Mouse (Mus musculus) embryonic facial prominence, embryonic 13.5 days (tissue): ENCODE measurements around the gene Lgr6. TPM values are rescaled to one million over a fixed set of nuclear protein-coding genes. Genes with fewer than 3 reads are reported as not detected.

ENCODE experiments used
- ATAC-seq: fragments of 200-750 bp; cut with Nextera tagmentation; 2 replicates; pipeline ENCODE4 v1.8.0; 2017; ENCODE audit warnings: low read depth; ENCODE audit not compliant: insufficient number of reproducible peaks, insufficient read depth, low FRiP score, low TSS enrichment
- H3K27ac ChIP-seq: fragments of 300-500 bp; sonication (generic); 2 replicates; pipeline ENCODE4 v1.5.1; 2015; ENCODE audit warnings: moderate library complexity, mild to moderate bottlenecking, inconsistent platforms
- H3K27me3 ChIP-seq: fragments of 300-500 bp; sonication (generic); 2 replicates; pipeline ENCODE4 v1.6.1; 2015; ENCODE audit warnings: mild to moderate bottlenecking, inconsistent platforms
- H3K36me3 ChIP-seq: fragments of 300-500 bp; sonication (generic); 2 replicates; pipeline ENCODE4 v1.6.1; 2015; ENCODE audit warnings: mild to moderate bottlenecking, inconsistent platforms
- H3K4me1 ChIP-seq: fragments of 300-500 bp; sonication (generic); 2 replicates; pipeline ENCODE4 v1.6.1; 2015; ENCODE audit warnings: inconsistent platforms
- H3K4me2 ChIP-seq: fragments of 300-500 bp; sonication (generic); 2 replicates; pipeline ENCODE4 v1.6.1; 2015; ENCODE audit warnings: moderate library complexity, mild to moderate bottlenecking, inconsistent platforms
- H3K4me3 ChIP-seq: fragments of 300-500 bp; sonication (generic); 2 replicates; pipeline ENCODE4 v1.5.1; 2015; ENCODE audit warnings: mild to moderate bottlenecking, inconsistent platforms
- H3K9ac ChIP-seq: fragments of 300-500 bp; sonication (generic); 2 replicates; pipeline ENCODE4 v1.6.1; 2015; ENCODE audit warnings: mild to moderate bottlenecking, inconsistent platforms
- H3K9me3 ChIP-seq: fragments of 300-500 bp; sonication (generic); 2 replicates; pipeline ENCODE4 v1.6.1; 2016; ENCODE audit warnings: inconsistent platforms
- WGBS: fragments of 180-500 bp; shearing (Covaris S2); methylation state at CpG from one replicate; pipeline ENCODE4 v1.1.7; 2015; ENCODE audit warnings: mixed read lengths; 5-methylcytosine and 5-hydroxymethylcytosine counted together
- polyA plus RNA-seq: library from polyadenylated mRNA; unstranded; fragments of >200 nt; fragmentation: Nextera tagmentation; extraction: Ambion mirVana; gene quantifications from 2 replicates; pipeline ENCODE4 v1.2.1, GENCODE M21; 2015

Lgr6 gene
- polyA plus RNA-seq, 1 experiment from 2014 or later: 11.5 TPM

DNA sequence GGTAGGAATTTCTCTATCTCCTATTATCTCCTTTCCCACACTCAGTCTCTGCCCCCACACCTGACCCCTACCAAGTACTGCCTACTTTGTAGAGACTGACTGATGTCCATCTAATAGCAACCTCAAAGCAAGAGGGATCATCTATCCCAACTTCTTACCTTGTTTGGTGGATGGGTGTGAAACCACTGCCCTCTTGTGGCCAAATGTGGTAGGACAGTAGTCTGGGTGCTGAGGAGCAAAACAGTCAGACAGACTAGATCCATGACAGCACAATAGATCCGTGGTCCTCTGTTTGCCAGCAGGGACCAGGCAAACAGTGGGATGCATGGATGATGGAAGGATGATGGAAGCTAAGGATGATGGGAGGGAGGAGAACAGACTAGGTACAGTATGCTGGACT lies 31.4 kb upstream of the Lgr6 start:
- peaks cover 9% of the 10 kb centered on the region for H3K4me1 ChIP-seq
- H3K4me3 ChIP-seq: no peak overlapping the region
- 2% methylated on average over 1 of the region's 1 CpGs for WGBS
- H3K4me2 ChIP-seq: no peak overlapping the region
- H3K9me3 ChIP-seq: no peaks in the 10 kb centered on the region
- H3K27ac ChIP-seq: no peak overlapping the region
- H3K27me3 ChIP-seq: no peaks in the 10 kb centered on the region
- ATAC-seq: no peak
- H3K9ac ChIP-seq: no peak overlapping the region
- no peaks in the 10 kb centered on the region for H3K36me3 ChIP-seq

DNA sequence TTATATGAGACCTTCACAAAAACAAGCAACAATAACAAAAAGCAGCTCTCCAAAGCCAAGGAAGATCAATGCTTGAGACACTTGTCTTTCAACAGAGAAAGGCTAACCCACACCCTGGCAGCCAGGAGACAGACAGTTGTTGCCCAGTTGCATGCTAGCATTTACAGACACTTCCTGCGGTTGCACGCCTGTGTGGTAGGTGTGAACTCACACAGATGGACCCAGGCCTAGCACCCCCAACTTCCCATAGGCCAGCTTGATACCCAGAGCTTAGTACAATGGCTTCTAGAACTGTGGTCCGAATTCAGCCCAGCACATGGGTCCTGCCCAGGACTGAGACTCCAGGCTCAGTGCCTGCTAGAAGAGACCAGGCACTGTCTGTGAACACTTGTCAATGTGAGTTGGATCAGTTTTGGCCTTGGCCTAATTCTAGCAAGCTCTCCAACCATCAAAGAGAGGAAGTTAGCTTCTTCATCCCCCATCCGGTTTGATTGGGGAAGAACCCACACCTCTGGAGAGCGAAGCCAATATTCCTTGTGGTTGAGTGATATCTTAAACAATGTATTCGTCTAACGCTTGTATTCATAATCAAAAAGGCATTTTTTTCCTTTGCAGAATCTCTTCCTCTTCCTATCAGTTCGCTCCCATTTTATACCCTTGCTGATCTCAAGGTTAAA lies 30.2 kb upstream of the Lgr6 start:
- H3K9ac ChIP-seq: no peak overlapping the region
- H3K4me2 ChIP-seq: no peak overlapping the region
- H3K27ac ChIP-seq: no peak overlapping the region
- WGBS: 84% methylated on average over 8 of the region's 8 CpGs
- H3K36me3 ChIP-seq: no peaks in the 10 kb centered on the region
- H3K4me1 ChIP-seq: peaks cover 17% of the 10 kb centered on the region
- H3K4me3 ChIP-seq: no peak overlapping the region
- no peaks in the 10 kb centered on the region for H3K9me3 ChIP-seq
- H3K27me3 ChIP-seq: no peaks in the 10 kb centered on the region
- ATAC-seq: no peak

DNA sequence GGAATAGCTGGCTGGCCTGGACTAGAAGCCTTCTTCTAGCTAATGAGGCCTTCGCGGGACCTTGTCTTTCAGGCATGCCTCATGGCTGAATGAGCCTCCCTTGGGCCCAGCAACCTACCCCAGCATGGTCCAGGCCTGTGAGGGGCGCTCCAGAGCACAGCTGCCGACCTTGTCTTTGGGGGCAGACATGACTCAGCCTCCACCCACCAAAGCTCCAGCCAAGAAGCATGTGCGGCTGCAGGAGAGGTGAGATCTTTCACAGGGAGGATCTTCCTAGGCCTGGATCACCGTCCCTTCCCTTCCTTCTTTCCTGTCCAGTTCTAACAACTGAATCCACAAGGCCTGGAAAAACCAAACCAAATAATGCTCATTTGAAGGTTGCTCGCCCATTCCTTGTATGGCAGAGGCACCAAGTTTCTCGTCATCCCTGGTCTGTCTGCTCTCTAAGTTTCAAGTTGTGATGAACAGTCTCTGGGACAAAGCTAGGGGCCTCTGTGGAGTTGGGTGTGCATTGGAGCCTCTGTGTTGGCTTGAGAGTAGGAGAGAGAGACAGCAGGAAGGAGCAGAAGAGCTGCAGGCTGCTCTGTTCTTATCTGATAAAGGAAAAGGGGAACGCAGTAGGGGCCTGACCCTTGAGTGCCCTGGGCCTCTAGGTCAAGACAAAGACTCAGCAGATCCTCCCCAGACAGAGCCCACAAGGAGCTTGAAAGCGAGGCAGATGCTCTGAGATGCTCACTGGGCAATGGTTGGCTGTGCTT lies 28.8 kb upstream of the Lgr6 start:
- Histone ChIP-seq H3K9me3 (no peaks in the 10 kb centered on the region), H3K4me3 (no peak overlapping the region), H3K9ac (no peak overlapping the region), H3K4me2 (no peak overlapping the region), H3K4me1 (peaks cover 30% of the 10 kb centered on the region), H3K27me3 (0 out of 2 replicates have a peak, but pooled peaks cover 6% of the 10 kb centered on the region), H3K36me3 (no peaks in the 10 kb centered on the region), H3K27ac (no peak overlapping the region)
- no peak for ATAC-seq
- 82% methylated on average over 10 of the region's 10 CpGs for WGBS

DNA sequence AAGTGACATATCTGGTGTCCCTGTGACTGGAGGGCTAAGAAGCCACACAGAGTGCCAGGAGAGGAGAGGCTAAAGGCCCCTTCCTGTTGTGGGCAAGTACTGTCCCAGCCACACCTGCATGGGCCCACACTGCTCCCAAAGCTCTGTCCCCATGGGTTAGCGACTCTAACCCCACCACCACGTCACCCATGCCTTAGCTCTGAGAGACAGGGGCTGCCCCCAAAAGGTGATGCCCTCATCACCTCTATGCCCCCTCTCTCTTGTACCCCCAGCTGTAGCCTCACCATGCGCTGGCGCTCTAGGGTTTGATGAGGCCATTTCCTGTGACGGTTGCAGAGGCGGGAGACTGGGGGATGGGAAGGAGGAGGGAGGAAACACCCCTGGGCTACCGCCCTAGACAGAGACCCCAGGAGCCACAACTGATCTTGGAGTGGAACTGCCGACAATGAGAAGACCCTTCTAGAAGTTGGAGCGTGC lies 27.9 kb upstream of the Lgr6 start:
- Histone ChIP-seq H3K27ac (no peak overlapping the region), H3K4me3 (no peak overlapping the region), H3K9me3 (no peaks in the 10 kb centered on the region), H3K4me2 (no peak overlapping the region), H3K9ac (no peak overlapping the region), H3K4me1 (peaks cover 39% of the 10 kb centered on the region), H3K36me3 (no peaks in the 10 kb centered on the region), H3K27me3 (0 out of 2 replicates have a peak, but pooled peaks cover 6% of the 10 kb centered on the region)
- 80% methylated on average over 9 of the region's 9 CpGs for WGBS
- no peak for ATAC-seq

DNA sequence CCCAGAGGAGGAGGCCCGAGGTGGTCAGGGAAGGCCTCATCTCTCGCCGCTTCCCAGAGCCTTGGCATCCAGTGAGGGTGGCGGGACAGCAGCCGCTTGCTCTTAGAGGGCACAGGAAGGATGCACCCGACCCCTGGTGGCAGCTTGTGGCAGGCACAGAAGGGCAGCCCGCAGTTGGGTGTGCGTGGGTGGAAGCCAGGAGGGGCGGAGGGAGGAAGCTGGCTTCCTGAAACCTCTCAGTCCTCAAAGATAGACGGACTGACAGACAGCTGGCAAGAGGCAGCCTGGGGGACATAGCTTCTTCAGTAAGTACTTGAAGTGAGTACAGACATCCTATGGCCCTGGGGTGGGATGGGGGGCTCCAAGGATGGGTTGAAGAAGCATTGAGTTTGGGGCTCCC lies 27.4 kb upstream of the Lgr6 start, which contains the start of gene Ptpn7:
Gene Ptpn7 (plus strand): TSS at position 228 of the 400 bp plus-strand sequence.
- Histone ChIP-seq H3K4me3 (no peak within 1 kb of the TSS), H3K27me3 (0 out of 2 replicates have a peak, but pooled peaks cover 6% of the 10 kb centered on the region), H3K9me3 (no peaks in the 10 kb centered on the region), H3K4me2 (no peak within 1 kb of the TSS), H3K27ac (peak within 1 kb of the TSS; percentile 28; the same call in 1 of the 2 replicates), H3K9ac (no peak within 1 kb of the TSS; the same call in 1 of the 2 replicates), H3K36me3 (no peaks in the 10 kb centered on the region), H3K4me1 (peaks cover 44% of the 10 kb centered on the region)
- ATAC-seq: no peak
- 42% methylated on average over 10 of the region's 10 CpGs for WGBS

DNA sequence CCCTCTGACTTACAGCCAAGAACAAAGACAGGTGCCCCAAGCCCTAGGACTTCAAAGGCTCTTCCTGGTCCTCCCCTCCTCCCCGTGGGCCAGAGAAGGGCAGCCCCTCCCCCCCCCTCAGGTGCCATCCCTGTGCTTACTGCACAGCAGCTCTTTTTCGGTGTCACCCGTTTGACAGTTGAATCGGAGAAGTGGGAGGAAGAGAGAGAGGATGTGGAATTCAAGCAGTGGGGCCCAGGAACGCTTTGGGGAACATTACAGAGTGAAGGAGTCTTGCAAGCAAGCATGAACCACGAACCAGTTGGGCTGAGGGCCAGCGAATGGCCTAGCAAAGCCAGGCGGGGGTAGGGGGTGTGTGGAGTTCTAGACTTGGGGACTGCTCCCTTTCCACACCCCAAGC lies 26.5 kb upstream of the Lgr6 start:
- H3K9ac ChIP-seq: no peak overlapping the region
- no peaks in the 10 kb centered on the region for H3K36me3 ChIP-seq
- ATAC-seq: no peak
- no peak overlapping the region for H3K4me3 ChIP-seq
- H3K9me3 ChIP-seq: no peaks in the 10 kb centered on the region
- WGBS: 53% methylated on average over 8 of the region's 8 CpGs
- H3K27me3 ChIP-seq: 0 out of 2 replicates have a peak, but pooled peaks cover 6% of the 10 kb centered on the region
- peaks cover 53% of the 10 kb centered on the region for H3K4me1 ChIP-seq
- H3K27ac ChIP-seq: peak overlapping the region; percentile 28; the same call in 1 of the 2 replicates
- H3K4me2 ChIP-seq: no peak overlapping the region

DNA sequence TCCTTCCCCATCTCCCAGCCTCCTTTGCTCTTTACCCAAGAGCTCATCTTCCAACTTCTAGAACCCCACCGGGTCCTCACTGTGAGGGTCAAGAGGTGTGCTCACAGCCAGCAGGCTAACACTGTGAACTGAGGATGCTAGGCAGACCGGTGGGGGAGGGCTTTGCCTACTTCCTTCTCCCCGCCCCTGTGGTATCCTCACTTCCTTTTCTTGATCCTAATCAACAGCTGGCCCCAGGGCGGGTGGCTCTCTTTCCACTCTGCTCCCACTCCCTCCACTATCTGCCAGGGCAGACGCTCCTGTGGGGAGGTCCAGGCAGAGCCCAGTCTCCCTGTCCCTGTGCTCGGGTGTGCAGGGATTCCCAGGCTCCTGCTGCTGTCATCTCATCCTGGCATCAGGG lies 26.0 kb upstream of the Lgr6 start:
- Histone ChIP-seq H3K27ac (no peak overlapping the region), H3K9ac (no peak overlapping the region), H3K27me3 (0 out of 2 replicates have a peak, but pooled peaks cover 6% of the 10 kb centered on the region), H3K4me1 (peaks cover 58% of the 10 kb centered on the region), H3K4me3 (no peak overlapping the region), H3K9me3 (no peaks in the 10 kb centered on the region), H3K36me3 (no peaks in the 10 kb centered on the region), H3K4me2 (no peak overlapping the region)
- no peak for ATAC-seq
- 26% methylated on average over 6 of the region's 6 CpGs for WGBS

DNA sequence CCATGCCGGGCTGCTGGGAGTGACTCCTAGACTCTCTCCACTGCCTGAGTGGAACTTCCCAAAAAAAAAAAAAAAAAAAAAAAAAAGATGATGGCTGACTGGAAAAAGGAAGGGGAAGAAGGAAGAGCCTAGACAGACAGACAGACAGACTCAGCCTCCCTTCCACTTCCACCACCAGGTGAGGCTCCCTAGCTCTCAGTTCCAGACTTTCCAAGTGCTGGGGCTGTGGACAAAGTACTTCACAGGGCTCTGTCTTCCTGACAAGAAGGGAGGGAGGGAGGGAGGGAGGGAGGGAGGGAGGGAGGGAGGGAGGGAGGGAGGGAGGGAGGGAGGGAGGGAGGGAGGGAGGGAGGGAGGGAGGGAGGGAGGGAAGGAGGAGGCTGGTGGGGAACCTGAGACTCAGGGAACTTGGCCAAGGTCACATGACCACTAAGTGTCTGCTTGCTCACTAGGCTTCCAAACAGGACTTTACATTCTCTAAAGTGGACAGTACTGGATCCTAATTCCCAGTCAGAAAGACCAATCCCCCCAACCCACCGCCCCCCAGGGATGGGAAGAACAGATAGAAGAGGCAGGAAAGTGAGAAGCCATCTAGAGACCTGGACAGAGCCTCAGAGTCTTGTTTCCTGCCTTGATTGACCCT lies 25.4 kb upstream of the Lgr6 start:
- H3K4me1 ChIP-seq: peaks cover 64% of the 10 kb centered on the region
- no peaks in the 10 kb centered on the region for H3K36me3 ChIP-seq
- H3K9me3 ChIP-seq: no peaks in the 10 kb centered on the region
- 0 out of 2 replicates have a peak, but pooled peaks cover 8% of the 10 kb centered on the region for H3K27me3 ChIP-seq
- ATAC-seq: no peak
- no peak overlapping the region for H3K4me3 ChIP-seq
- H3K27ac ChIP-seq: no peak overlapping the region
- H3K9ac ChIP-seq: no peak overlapping the region
- WGBS: 55% methylated on average over 2 of the region's 2 CpGs
- no peak overlapping the region for H3K4me2 ChIP-seq

DNA sequence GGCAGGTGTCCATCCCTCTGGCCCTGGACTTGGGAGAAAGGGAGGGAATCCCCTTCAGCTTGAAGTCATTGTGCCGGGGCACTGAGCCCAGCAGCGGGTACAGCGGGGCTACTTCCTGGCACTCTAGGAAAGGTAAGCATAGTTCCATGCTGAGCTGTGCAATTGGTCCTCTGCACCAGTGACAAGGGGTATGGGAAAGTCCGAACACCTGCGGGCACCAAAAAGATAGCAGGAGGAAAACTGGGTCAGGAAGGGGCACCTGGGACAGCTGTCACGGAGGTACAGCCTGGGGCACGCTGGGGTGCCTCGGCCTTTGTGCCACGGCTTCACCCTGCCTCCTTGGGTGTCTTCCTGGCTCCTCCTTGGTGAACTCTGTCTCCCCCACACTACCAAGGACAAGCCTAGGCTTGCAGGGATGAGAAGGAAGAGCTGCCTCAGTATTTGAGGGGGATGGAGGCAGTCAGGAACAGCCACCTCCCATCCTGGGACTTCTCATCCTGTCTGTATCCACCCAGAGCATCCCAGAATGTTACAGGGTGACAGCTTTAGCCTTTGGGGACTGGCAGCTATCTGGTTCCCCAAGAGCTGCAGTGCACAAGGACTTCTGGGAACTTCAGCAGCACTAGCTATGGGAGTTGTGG lies 24.6 kb upstream of the Lgr6 start:
- H3K4me1 ChIP-seq: peaks cover 70% of the 10 kb centered on the region
- 70% methylated on average over 9 of the region's 9 CpGs for WGBS
- no peak overlapping the region for H3K27ac ChIP-seq

DNA sequence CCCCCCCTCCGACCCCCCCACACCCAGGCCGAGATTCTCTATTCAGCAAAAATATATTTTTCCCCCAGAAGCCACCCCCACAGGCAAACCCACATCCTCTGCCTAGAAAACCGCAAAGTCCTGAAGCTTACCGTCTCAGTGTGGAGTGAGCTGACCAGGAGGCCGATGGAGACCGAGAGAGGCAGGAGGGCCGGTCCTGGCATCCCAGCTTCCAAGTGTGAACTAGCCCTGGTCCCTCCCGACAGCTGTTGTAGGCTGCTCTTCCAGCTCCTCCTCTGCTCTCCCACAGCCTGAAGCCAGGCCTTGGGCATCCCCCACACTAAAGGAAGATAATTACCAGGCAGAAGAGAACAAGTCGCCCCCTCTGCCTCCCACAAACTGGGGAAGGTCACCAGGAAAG lies 23.9 kb upstream of the Lgr6 start:
- Histone ChIP-seq H3K4me1 (peaks cover 70% of the 10 kb centered on the region), H3K27ac (peak overlapping the region; percentile 94), H3K27me3 (peaks cover 14% of the 10 kb centered on the region; the same call in 1 of the 2 replicates), H3K36me3 (no peaks in the 10 kb centered on the region), H3K9me3 (no peaks in the 10 kb centered on the region), H3K9ac (no peak overlapping the region), H3K4me3 (no peak overlapping the region), H3K4me2 (0 out of 2 replicates have a peak overlapping the region, but pooled peaks have one; percentile 52)
- 26% methylated on average over 9 of the region's 9 CpGs for WGBS
- no peak for ATAC-seq

More for the DNA sequence above, 24.6 kb upstream of the Lgr6 start:
- ATAC-seq: no peak
- no peaks in the 10 kb centered on the region for H3K9me3 ChIP-seq
- no peak overlapping the region for H3K4me2 ChIP-seq
- H3K36me3 ChIP-seq: no peaks in the 10 kb centered on the region
- peaks cover 14% of the 10 kb centered on the region; the same call in 1 of the 2 replicates for H3K27me3 ChIP-seq
- no peak overlapping the region for H3K4me3 ChIP-seq
- no peak overlapping the region for H3K9ac ChIP-seq

DNA sequence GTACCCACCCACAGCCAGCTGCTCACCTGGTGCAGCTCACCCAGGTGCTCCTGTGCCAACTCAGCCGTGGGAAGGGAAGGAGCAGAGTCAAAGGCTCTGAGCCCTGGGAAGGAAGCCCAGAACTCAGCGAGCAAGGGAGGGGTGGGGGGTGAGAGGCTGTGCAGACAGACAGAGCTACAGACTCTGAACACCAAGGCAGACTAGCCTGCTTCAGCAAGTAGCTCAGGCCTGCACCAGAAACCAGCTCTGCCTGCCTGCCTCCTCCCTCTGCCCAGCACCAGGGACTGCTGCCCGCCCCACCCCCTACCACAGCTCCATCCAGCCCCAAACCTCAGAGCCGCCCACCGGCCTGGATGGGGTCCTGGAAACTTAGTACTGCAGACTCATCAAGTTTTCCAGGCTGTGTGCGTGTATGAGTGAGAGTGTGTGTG lies 22.9 kb upstream of the Lgr6 start:
- H3K27ac ChIP-seq: peak overlapping the region; percentile 94
- H3K9me3 ChIP-seq: no peaks in the 10 kb centered on the region
- no peaks in the 10 kb centered on the region for H3K36me3 ChIP-seq
- H3K4me1 ChIP-seq: peaks cover 70% of the 10 kb centered on the region
- peak overlapping the region; percentile 54 for H3K9ac ChIP-seq
- peak overlapping the region; percentile 18; the same call in 1 of the 2 replicates for H3K4me3 ChIP-seq
- H3K27me3 ChIP-seq: peaks cover 14% of the 10 kb centered on the region; the same call in 1 of the 2 replicates
- peak; percentile 79 for ATAC-seq
- H3K4me2 ChIP-seq: peak overlapping the region; percentile 52
- 23% methylated on average over 6 of the region's 6 CpGs for WGBS
